Mouse (Mus musculus) layer of hippocampus, postnatal 14 days (tissue): ENCODE results near the gene Cited1. TPM values are rescaled to one million over a fixed set of nuclear protein-coding genes. Genes with fewer than 3 reads are reported as not detected.
A peak's percentile ranks its signal among the peaks of the same experiment; 100 is the strongest.
"Not testable (repeated sequence)": the region's sequence is repeated elsewhere in the genome, so short reads cannot be mapped to it uniquely, and the experiment has no call there.

Source experiments
- DNase-seq, 2 experiments: peaks; one replicate each; pipeline ENCODE4 v3.0.0; 2021 to 2022; ENCODE audit warnings: low spot score in 2 of 2, mixed read lengths in 1 of 2
- long read RNA-seq, 2 experiments: library from polyadenylated mRNA; stranded (forward); transcript quantifications; one replicate each; pipeline ENCODE4 v2.0.0; 2021
- microRNA-seq, 2 experiments: library from miRNA; unstranded; fragments of <30 nt; microRNA quantifications; one replicate each; pipeline ENCODE4 v1.2.0; 2021
- total RNA-seq, 2 experiments: library from RNA; stranded (reverse); gene quantifications; 2 replicates each; pipeline ENCODE4 v1.2.3; 2021

Cited1 gene
- total RNA-seq: 1 to 10 TPM; 3.5 to 4.0 TPM
- long read RNA-seq, experiment 1, partial matches to known transcripts: 0 of 5 reads
- long read RNA-seq, experiment 1, other reads (novel, unspliced or antisense): 0 of 5 reads
- long read RNA-seq, experiment 2, partial matches to known transcripts: 0 of 2 reads
- long read RNA-seq, experiment 2, other reads (novel, unspliced or antisense): 0 of 2 reads

DNA sequence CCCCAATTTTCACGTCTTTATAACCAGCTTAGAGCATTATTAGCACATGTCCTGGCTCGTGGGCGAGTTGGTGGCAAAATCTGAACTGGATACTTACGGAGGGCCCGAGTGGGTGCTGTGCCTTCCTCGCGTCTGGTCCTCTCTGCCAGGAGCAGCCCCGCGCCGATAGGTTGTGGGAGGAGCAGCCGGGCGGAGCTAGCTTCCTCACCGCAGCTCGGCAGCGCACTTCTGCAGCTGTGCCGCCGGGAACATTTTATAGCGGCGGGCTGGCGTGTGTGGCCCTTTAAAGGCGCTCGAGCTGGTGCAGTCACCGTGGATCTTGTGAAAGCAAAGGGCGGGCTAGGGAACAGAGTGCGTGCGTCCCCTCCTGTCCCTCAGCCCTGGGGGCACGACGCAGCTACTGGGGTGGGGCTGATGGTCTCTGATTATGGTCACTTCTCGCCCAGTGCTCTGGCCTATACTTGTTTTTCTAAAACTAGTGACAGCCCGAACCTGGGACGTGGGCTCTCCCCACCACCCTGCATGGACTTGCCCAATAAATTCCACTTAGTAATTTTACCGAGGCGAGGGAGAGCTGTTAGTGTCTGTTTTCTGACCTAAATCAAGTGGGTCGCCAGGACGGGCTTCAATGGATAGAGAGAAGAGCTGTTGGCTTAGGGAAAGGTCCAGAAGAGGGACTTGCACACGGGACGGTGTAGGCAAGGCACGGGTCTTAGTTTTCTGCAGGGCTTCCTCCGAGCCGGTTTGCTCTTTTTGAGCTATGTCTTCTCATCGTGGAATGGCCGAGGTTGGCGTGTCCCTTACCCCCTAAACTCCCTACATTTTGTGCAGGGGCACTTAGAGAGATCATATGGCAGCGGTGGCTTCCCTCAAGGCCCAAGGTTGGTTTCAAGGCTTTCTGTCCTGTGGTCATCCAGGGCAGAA, at the start of gene Cited1:
Gene Cited1 (minus strand): TSS at position 245 of the 924 bp plus-strand sequence.
- DNase-seq: peak; percentile 31 to 41

- no peak for DNase-seq
Observed at GRCm38 (mm10) chrX:102284889-102285288, 32.9 kb upstream of the Cited1 start.

DNA sequence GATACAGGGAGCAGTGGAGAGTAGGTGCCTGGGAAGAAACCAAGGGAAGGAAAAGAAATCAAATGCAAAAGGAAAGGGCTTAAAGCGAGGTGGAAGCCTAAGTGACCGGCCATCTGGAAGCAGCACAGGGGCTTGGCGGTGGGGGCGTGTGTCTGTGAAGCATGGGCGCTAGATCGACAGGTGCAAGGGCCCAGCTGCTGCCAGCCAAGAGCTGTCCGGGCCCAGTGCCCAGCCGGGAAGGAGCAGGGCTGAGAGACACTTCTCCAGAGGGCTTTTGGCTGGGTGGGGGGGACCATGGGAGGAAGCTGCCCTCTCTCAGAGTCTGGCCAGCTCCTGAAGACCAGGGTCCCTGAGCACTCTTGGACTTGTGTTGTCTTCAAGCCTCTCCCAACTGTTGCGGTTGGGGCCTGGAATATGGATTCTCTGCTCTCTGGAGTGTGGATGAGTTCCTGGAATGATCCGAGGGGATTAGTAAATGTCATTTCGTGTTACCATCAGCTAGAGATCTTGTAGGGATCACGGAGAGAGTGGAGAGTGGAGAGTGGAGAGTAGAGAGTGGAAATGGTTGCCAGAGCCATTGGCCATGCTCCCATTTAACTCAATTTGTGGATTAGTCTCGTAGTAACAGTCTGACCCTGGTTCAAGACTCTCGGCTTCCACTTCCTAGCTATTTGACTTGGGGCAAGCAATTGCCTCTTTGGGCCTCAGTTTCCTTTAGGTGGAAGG, 10.8 kb upstream of the Cited1 start:
- no peak for DNase-seq

DNA sequence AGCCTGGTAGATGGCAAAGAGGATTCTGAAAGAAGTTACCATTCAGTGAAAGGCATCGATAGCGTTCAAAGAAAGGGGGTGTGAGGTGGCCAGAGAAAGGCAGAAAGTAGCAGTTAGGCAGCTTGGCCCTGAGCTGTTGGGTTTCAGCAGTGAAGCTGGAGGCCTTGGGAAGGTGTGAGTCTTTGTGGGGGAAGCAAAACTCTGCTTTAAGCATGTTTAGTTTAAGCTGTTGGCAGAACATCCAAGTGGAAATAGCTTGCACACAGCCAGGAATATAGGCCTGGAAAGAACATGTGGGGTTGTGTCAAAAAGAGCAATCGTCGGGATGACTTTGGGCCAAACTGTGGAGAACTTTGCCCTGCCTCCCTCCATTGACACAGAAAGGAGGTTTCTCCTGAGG, 7.8 kb upstream of the Cited1 start:
- DNase-seq: no peak

- peak in 1 of 2 experiments; percentile 11 for DNase-seq
Observed at GRCm38 (mm10) chrX:102253892-102254291, 1.9 kb upstream of the Cited1 start.

DNA sequence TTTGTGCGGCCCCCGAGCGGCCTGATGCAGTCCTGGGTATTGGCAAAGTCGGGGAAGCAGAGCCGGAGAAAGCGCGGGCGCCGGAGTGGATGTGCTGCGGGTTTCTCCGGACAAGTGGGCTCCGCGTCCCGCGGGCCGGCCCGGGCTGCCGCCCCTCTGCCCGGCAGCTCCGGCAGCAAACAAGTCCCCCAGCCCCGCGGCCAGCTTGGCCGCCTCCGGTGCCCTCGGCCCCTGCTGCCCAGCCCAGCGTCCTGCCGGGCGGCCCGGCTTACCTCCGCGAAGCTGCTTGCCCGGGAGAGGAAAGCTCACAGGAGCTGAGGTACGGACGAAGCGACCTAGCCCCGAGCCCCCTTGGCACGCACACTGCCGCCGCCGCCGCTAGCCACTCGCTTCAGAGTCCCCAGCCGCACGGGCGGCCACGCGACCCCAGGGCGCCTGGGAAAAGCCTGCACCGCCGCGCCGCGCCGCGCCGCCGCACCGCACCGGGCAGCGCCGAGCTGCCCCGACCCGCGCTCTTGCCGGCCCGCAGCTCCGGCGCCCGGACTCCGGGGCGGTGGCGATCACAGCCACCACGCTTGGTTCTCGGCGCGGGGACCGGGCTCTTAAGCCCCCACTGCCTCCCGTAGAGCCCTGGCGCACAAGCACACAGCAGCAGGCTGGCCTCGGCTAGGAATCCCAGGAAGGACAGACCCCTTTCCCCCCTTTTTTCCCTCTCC, 602 bp downstream of the Cited1 start:
- peak in 1 of 2 experiments; percentile 1 for DNase-seq

DNA sequence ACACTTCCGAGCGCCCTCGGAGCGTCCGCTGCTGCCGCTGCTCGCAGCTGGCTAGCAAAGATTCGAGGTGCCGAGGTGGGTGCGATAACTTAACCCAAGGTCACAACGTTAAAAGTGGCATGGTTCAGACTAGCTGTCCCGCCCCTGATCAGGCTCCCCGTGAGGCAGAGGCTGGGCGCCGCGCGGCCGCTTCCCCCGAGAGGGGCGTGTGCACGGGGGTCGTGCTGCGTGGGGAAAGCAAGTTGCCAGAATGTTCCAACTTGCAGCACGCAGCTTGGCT, 1.1 kb downstream of the Cited1 start:
- DNase-seq: no peak

DNA sequence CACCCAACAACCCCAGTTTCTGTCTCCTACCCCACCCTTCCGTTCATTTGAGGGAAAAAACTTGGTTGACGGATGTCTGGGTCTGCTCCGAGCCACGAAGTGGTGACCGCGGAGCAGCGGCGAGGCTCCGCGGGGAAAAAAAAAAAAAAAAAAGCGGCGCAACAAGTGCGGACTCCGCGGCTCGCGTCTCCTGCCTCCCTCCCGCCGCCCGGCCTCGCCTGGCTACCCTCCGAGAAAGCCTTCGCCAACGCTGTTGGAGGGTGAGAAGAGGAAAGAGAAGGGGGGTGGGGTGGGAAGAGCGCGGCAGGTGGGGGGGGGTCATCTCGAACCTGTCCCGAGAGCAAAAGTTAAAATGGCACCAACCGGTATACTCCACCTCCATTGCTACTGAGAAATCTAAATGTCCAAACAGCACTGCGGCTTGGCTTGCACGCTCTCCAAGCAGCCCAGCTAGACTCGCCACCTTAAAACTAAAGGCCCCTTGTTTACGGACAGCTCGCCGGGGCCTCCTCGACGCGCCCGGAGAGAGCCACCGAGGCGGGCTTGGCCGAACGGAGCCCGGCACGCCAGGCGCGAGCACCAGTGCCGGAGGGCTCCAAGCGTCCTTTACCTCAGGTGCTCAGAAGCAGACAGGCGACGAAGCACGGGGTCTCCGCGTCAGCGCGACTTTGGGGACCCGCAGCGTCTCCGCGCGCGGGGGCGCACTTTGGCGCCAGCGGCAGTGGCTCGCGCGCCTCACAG, 1.7 kb downstream of the Cited1 start:
- no peak for DNase-seq

DNA sequence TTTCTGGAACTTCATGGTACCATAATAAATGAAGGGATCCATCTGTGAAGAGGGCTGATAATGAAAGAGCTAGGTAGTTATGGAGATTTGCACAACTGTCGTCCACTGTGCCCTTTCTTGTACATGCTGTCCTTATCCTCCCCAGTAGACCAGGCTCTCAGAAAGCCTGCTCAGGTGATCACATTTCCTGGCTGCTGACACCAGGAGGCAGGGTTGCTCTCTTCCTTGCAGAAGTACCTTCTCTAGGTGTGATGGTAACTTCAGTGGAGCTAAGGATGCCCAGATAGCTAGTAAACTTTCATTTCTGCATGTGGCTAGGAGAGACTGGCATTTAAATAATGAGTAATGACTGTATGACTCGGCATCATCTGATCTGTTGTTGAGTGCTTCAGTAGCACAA, 7.6 kb downstream of the Cited1 start:
- no peak for DNase-seq

- DNase-seq: peak in 1 of 2 experiments; percentile 1
Observed at GRCm38 (mm10) chrX:102219126-102219525, 32.9 kb downstream of the Cited1 start.

GRCm38 (mm10) chrX:102215356-102215755, 36.6 kb downstream of the Cited1 start:
- not testable (repeated sequence) for DNase-seq

Small RNA genes lying within 50 kb of the gene (microRNA-seq; reads per million reads assigned to microRNA genes)
- 0 reads per million in 2 experiments for gene Gm26318

Other genes starting within 250 kb of the Cited1 start
- 10 to 100 TPM in 1 of 2 experiments, 1 to 10 TPM in 1; 8.9 to 10.1 TPM for gene Rtl5, start 180.9 kb downstream of the Cited1 start, total RNA-seq
- 10 to 100 TPM; 34.4 to 39.2 TPM for gene Pin4, start 132.7 kb downstream of the Cited1 start, total RNA-seq
- gene Ercc6l, start 95.1 kb downstream of the Cited1 start, total RNA-seq: under 1 TPM; 0.29 to 0.62 TPM
- 100 to 1,000 TPM; 472 to 534 TPM for gene Rps4x, start 62.8 kb downstream of the Cited1 start, total RNA-seq